Mouse (Mus musculus) forebrain, embryonic 15.5 days (tissue): ENCODE measurements around the gene 4931428L18Rik. TPM values are rescaled to one million over a fixed set of nuclear protein-coding genes. Genes with fewer than 3 reads are reported as not detected.
"Not testable (repeated sequence)": the region's sequence is repeated elsewhere in the genome, so short reads cannot be mapped to it uniquely, and the experiment has no call there.

Experiments
- ATAC-seq: fragments of 200-750 bp; cut with Nextera tagmentation; replicated peaks from 2 replicates; pipeline ENCODE4 v1.8.0; 2017; ENCODE audit warnings: mild to moderate bottlenecking, moderate TSS enrichment, moderate library complexity
- H3K27ac ChIP-seq: fragments of 300-500 bp; sonication (generic); replicated peaks from 2 replicates; pipeline ENCODE4 v1.5.1; 2015; ENCODE audit warnings: mild to moderate bottlenecking, inconsistent platforms
- H3K27me3 ChIP-seq: fragments of 300-500 bp; sonication (generic); 2 replicates; pipeline ENCODE4 v1.6.1; 2015; ENCODE audit warnings: inconsistent platforms
- H3K36me3 ChIP-seq: fragments of 300-500 bp; sonication (generic); 2 replicates; pipeline ENCODE4 v1.6.1; 2015; ENCODE audit warnings: mild to moderate bottlenecking, inconsistent platforms
- H3K4me1 ChIP-seq: fragments of 300-500 bp; sonication (generic); 2 replicates; pipeline ENCODE4 v1.6.1; 2015; ENCODE audit warnings: inconsistent platforms
- H3K4me2 ChIP-seq: fragments of 300-500 bp; sonication (generic); replicated peaks from 2 replicates; pipeline ENCODE4 v1.6.1; 2015; ENCODE audit warnings: mild to moderate bottlenecking, inconsistent platforms
- H3K4me3 ChIP-seq: fragments of 300-500 bp; sonication (generic); 2 replicates; pipeline ENCODE4 v1.5.1; 2015; ENCODE audit warnings: mild to moderate bottlenecking, inconsistent platforms
- H3K9ac ChIP-seq: fragments of 300-500 bp; sonication (generic); replicated peaks from 2 replicates; pipeline ENCODE4 v1.6.1; 2015; ENCODE audit warnings: mild to moderate bottlenecking, inconsistent platforms
- H3K9me3 ChIP-seq: fragments of 300-500 bp; sonication (generic); 2 replicates; pipeline ENCODE4 v1.6.1; 2016; ENCODE audit warnings: inconsistent platforms
- whole genome bisulfite sequencing: fragments of 180-500 bp; shearing (Covaris S2); methylation state at CpG from one replicate; pipeline ENCODE4 v1.1.7; 2015; ENCODE audit warnings: mixed read lengths; 5-methylcytosine and 5-hydroxymethylcytosine counted together
- polyA plus RNA-seq: library from polyadenylated mRNA; unstranded; fragments of >200 nt; fragmentation: Nextera tagmentation; extraction: Ambion mirVana; gene quantifications from 2 replicates; pipeline ENCODE4 v1.2.1, GENCODE M21; 2015

4931428L18Rik gene
- polyA plus RNA-seq, 1 experiment from 2014 or later = not detected

- 80% methylated on average over 2 of the region's 2 CpGs for WGBS
- no peak for ATAC-seq
Measured at GRCm38 (mm10) chr1:31032351-31032750, 190.1 kb downstream of the 4931428L18Rik start.

DNA sequence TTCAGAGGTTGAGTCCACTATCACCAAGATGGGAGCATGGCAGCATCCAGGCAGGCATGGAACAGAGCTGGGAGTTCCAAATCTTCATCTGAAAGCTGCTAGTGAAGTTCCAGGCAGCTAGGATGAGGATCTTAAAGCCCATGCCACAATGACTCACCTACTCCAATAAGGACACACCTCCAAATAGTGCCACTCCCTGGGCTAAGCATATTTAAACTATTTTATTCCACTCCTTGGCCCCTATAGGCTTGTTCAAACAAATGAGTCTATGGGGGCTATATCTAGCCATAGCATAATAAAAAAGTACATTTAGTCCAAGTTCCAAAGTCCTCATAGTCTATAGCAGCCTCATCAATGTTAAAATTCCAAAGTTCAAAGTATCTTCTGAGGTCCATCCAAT lies 199.3 kb downstream of the 4931428L18Rik start:
- no peak for ATAC-seq
- no peak overlapping the region for H3K4me2 ChIP-seq
- H3K9me3 ChIP-seq = no peaks in the 10 kb centered on the region

More at GRCm38 (mm10) chr1:31032351-31032750, 190.1 kb downstream of the 4931428L18Rik start:
- no peaks in the 10 kb centered on the region for H3K36me3 ChIP-seq
- H3K27me3 ChIP-seq = no peaks in the 10 kb centered on the region
- H3K9ac ChIP-seq = no peak overlapping the region
- no peaks in the 10 kb centered on the region for H3K9me3 ChIP-seq
- no peak overlapping the region for H3K4me3 ChIP-seq
- no peak overlapping the region for H3K4me2 ChIP-seq
- H3K27ac ChIP-seq = 0 out of 2 replicates have a peak overlapping the region, but pooled peaks have one; percentile 31
- H3K4me1 ChIP-seq = 0 out of 2 replicates have a peak, but pooled peaks cover 5% of the 10 kb centered on the region

GRCm38 (mm10) chr1:31019283-31019682 lies 203.2 kb downstream of the 4931428L18Rik start:
- 87% methylated on average over 6 of the region's 6 CpGs for WGBS
- Histone ChIP-seq H3K27ac (no peak overlapping the region), H3K36me3 (no peaks in the 10 kb centered on the region), H3K4me2 (no peak overlapping the region), H3K9me3 (no peaks in the 10 kb centered on the region), H3K27me3 (no peaks in the 10 kb centered on the region), H3K4me3 (no peak overlapping the region), H3K4me1 (no peaks in the 10 kb centered on the region), H3K9ac (no peak overlapping the region)
- ATAC-seq = no peak

More for the DNA sequence above, 199.3 kb downstream of the 4931428L18Rik start:
- H3K27ac ChIP-seq = no peak overlapping the region
- no peak overlapping the region for H3K4me3 ChIP-seq
- H3K4me1 ChIP-seq = no peaks in the 10 kb centered on the region
- H3K9ac ChIP-seq = no peak overlapping the region
- H3K27me3 ChIP-seq = no peaks in the 10 kb centered on the region
- no peaks in the 10 kb centered on the region for H3K36me3 ChIP-seq

DNA sequence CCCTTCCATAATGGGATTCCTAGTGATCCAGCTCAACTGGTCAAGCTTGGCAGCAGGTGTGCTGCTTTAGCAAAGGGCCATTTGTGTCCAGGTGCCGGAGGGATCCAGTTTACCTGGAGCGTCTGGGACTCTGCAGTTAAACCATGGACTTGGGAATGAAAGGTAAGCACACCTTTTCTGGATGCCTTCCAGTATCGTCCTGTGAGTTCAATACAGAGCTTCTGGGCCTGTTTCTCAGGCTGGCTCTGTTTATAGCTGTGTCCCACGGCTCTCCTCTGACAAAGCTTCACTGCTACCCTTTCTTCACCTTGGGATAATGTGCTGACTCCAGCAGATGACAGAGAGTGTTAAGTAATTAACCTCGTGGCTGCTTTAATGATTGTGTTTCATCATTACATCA lies 205.1 kb downstream of the 4931428L18Rik start:
- H3K4me1 ChIP-seq = no peaks in the 10 kb centered on the region
- H3K9ac ChIP-seq = no peak overlapping the region
- no peak overlapping the region for H3K4me2 ChIP-seq
- WGBS = 78% methylated on average over 5 of the region's 5 CpGs
- no peak for ATAC-seq
- no peak overlapping the region for H3K27ac ChIP-seq
- H3K36me3 ChIP-seq = no peaks in the 10 kb centered on the region
- H3K9me3 ChIP-seq = no peaks in the 10 kb centered on the region
- no peaks in the 10 kb centered on the region for H3K27me3 ChIP-seq
- no peak overlapping the region for H3K4me3 ChIP-seq

GRCm38 (mm10) chr1:31016068-31016467 lies 206.4 kb downstream of the 4931428L18Rik start:
- WGBS = 89% methylated on average over 6 of the region's 6 CpGs
- H3K9ac ChIP-seq = no peak overlapping the region
- ATAC-seq = no peak
- no peaks in the 10 kb centered on the region for H3K27me3 ChIP-seq
- H3K9me3 ChIP-seq = no peaks in the 10 kb centered on the region
- no peak overlapping the region for H3K4me2 ChIP-seq
- H3K4me3 ChIP-seq = no peak overlapping the region
- H3K4me1 ChIP-seq = no peaks in the 10 kb centered on the region
- H3K27ac ChIP-seq = no peak overlapping the region
- no peaks in the 10 kb centered on the region for H3K36me3 ChIP-seq

DNA sequence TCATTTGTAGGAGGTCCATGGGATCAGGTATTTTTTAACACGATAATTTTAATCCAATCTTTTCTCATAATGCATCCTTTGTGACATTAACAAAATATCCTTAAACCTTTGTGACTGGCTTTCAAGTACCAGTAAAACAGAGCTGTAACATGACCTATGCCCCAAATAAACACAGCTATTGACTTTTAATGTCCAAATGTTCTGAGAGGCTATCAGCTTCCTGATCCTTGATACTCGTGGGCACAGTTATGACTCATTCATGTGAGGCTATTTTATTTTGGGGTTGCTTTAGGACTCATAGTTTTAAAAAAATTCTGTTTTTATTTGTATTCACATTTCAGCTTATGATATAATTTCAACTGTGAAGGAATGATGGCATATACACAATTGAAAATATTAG lies 207.2 kb downstream of the 4931428L18Rik start:
- H3K4me2 ChIP-seq = no peak overlapping the region
- H3K36me3 ChIP-seq = no peaks in the 10 kb centered on the region
- no peaks in the 10 kb centered on the region for H3K27me3 ChIP-seq
- no peak overlapping the region for H3K4me3 ChIP-seq
- no peaks in the 10 kb centered on the region for H3K4me1 ChIP-seq
- no peak overlapping the region for H3K9ac ChIP-seq
- no peaks in the 10 kb centered on the region for H3K9me3 ChIP-seq
- ATAC-seq = no peak
- no peak overlapping the region for H3K27ac ChIP-seq
- 75% methylated on average over 2 of the region's 2 CpGs for WGBS

DNA sequence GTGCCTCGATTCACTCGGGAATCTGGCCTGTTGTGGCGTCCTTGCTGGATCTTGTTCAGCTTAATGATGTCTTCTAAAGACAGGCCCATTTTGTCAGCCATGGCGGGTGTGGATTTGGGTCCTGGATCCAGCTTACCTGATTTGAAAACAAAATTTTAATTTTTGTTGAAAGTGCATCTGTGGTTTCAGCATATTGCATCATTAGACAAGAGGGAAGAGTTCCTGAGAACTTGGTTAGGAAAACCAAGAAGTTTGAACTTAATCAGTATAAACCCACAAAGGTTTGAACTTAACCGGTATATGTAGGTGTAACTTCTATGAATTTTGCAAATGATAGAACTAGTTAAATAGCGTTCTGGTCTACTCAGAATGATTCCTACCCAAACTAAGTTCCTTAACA lies 244.6 kb downstream of the 4931428L18Rik start, which contains the start of gene AC153137.1:
Gene AC153137.1 (minus strand): TSS at position 101 of the 400 bp plus-strand sequence.
- H3K36me3 ChIP-seq, H3K4me3 ChIP-seq, H3K4me2 ChIP-seq, H3K27me3 ChIP-seq, H3K4me1 ChIP-seq, H3K27ac ChIP-seq, H3K9ac ChIP-seq, H3K9me3 ChIP-seq, ATAC-seq: not testable (repeated sequence)
- 90% methylated on average over 6 of the region's 6 CpGs for WGBS

- H3K4me2 ChIP-seq, H3K27me3 ChIP-seq, H3K27ac ChIP-seq, H3K9me3 ChIP-seq, H3K4me3 ChIP-seq, H3K36me3 ChIP-seq, H3K4me1 ChIP-seq, ATAC-seq, H3K9ac ChIP-seq: not testable (repeated sequence)
- WGBS = 92% methylated on average over 7 of the region's 7 CpGs
Measured at GRCm38 (mm10) chr1:30977239-30977638, 245.2 kb downstream of the 4931428L18Rik start.

DNA sequence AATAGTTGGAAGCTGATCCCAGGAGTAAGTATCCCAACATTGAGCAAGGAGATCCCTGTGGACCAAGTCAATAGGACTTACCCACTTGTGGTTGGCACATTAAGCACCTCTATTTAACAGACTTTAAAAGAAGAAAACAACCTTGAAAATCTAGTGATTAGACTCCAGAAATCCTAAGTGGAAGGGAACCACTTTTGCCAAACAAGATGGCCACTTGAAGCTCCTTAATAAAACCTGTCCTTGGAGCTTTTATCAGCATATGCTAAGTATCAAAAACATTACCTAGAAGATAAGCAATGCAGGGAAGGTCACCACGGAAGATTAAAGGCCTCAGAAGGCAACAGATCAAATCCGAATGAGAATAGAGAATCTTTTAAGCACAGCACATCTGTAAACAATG lies 270.7 kb downstream of the 4931428L18Rik start:
- Histone ChIP-seq H3K9ac (no peak overlapping the region), H3K36me3 (no peaks in the 10 kb centered on the region), H3K4me3 (no peak overlapping the region), H3K27ac (no peak overlapping the region), H3K9me3 (no peaks in the 10 kb centered on the region), H3K4me1 (peaks cover 20% of the 10 kb centered on the region), H3K27me3 (no peaks in the 10 kb centered on the region), H3K4me2 (no peak overlapping the region)
- 80% methylated on average over 2 of the region's 2 CpGs for WGBS
- no peak for ATAC-seq

GRCm38 (mm10) chr1:30950456-30950835 lies 272.0 kb downstream of the 4931428L18Rik start:
- Histone ChIP-seq H3K4me2 (peak overlapping the region; percentile 54), H3K9ac (peak overlapping the region; percentile 79), H3K27ac (peak overlapping the region; percentile 100), H3K36me3 (no peaks in the 10 kb centered on the region), H3K9me3 (no peaks in the 10 kb centered on the region), H3K4me3 (peak overlapping the region; percentile 80), H3K4me1 (peaks cover 28% of the 10 kb centered on the region), H3K27me3 (no peaks in the 10 kb centered on the region)
- 28% methylated on average over 5 of the region's 5 CpGs for WGBS
- ATAC-seq = no peak

DNA sequence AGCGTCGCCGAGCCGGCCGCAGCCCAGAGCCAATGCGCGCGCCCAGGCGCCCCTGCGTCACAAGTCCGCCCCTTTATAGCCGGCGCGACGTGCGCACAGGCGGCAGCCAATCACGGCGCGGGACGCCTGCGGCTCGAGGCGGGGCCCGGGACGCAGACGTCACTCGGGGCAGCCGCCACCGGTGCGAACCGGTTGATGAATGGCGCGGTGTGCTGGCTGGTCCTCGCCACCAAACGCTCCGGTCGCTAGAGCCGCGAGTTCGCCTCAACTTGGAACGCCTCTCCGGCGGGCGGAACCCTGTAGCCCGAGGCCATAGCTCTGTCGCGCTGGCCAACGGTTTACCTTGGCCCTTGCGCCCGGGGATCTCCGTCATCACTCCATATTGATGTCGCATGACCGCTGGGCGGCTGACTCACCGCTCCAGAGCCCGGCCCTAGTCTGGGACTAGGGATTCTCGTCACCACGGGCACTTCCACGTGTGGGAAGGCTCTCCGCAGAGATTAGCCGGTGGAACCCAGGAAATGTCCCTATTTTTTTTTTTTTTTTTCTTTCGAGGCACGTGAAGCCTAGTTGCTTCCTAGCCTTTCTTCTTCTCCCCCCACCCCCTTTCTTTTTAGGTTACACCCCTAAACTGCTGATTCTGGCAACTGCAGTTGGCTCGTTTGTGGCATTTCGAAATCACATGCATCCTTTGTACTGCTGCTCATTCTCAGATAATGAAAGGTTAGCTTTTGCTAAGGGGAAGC lies 272.6 kb downstream of the 4931428L18Rik start:
- ATAC-seq = peak; percentile 99
- H3K36me3 ChIP-seq = peaks cover 5% of the 10 kb centered on the region
- no peaks in the 10 kb centered on the region for H3K27me3 ChIP-seq
- peak overlapping the region; percentile 100 for H3K27ac ChIP-seq
- H3K9ac ChIP-seq = peak overlapping the region; percentile 79
- under 1% methylated on average over 65 of the region's 66 CpGs for WGBS
- H3K4me1 ChIP-seq = peaks cover 32% of the 10 kb centered on the region
- H3K4me3 ChIP-seq = peak overlapping the region; percentile 80
- no peaks in the 10 kb centered on the region for H3K9me3 ChIP-seq
- H3K4me2 ChIP-seq = peak overlapping the region; percentile 54

DNA sequence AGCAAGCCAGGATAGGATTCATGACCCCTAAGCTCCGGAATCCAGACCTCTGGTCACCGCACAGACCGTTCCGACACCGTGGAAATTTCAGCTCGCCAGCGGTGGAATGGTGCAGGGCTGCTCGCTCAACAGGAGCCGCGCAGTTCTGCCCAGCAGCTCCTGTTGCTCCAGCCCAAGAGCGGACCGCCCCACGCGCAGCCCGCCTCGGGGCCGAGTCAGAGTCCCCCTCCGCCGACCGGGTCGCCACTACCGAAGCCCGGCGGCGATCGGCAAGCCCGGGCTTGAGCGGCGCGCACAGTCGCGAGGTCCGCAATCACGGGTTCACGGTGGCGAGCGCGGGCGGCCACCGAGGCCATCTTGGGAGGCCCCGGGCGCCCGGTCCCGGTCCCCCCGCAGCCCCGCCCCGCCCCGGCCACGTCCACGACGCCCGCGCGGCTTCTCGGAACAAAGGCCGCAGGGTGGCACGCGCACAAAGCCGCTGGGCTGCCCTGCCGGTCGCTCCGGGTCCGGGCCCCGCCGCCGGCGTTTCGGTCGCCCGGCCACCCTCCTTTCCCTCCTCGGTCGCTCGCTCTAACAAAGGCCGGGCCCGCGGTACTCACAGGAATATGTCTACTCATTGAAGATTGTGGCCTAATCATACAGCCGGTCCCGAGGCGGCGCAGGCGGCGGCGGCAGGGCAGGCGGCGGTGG lies 273.4 kb downstream of the 4931428L18Rik start:
- peak overlapping the region; percentile 100 for H3K27ac ChIP-seq
- peak overlapping the region; percentile 80 for H3K4me3 ChIP-seq
- H3K4me2 ChIP-seq = peak overlapping the region; percentile 45
- peaks cover 13% of the 10 kb centered on the region for H3K36me3 ChIP-seq
- H3K9ac ChIP-seq = peak overlapping the region; percentile 90
- peaks cover 33% of the 10 kb centered on the region for H3K4me1 ChIP-seq
- peak; percentile 63 for ATAC-seq
- H3K9me3 ChIP-seq = no peaks in the 10 kb centered on the region
- WGBS = under 1% methylated on average over 81 of the region's 85 CpGs
- no peaks in the 10 kb centered on the region for H3K27me3 ChIP-seq
